In the genomic region with DNA sequence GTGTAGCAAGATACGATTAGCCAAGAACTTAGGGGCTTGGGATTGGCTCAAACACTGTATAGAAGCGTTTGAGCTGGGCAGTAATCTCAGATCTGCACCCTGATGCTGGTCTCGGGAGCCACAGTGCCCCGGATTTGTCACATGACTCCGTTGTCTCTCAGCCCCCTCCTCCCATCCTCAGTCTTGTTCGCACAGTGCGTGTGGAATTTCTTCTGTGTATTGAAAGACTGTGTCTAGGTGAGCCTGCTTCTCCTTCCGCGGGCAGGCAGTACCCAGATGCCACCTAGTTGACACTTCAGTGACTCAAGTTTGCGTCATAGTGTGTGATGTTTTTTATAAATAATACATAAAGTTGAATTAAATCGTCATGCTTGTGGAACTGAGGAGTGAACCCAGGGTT, we compare ENCODE assay signal across 18 mouse cellular contexts.
"Had no signal": no experiment of that assay in that cellular context is flagged by ENCODE, and none has a peak within 500 bp of the region (broad histone marks: within the 10 kb centered on the region; RNA-seq: fewer than 3 reads in every experiment).

No protein-coding gene starts in this region.

- H3K9me3 ChIP-seq: stomach, embryonic 15.5 days had no signal

- DNase-seq: kidney, adult 8-10 months; kidney, postnatal 4 days; left cerebral cortex, postnatal 4 days; lung, adult 18-20 months; lung, postnatal 4 days; right cerebral cortex, postnatal 14 days; thymus, adult 2 months; thymus, postnatal 36 days had no signal

- H3K27ac ChIP-seq: kidney, postnatal 0 days; layer of hippocampus, adult 2 months; limb, embryonic 13.5 days; liver, embryonic 14.5 days; midbrain, embryonic 12.5 days; neural tube, embryonic 13.5 days; stomach, embryonic 15.5 days had no signal

- H3K9ac ChIP-seq: limb, embryonic 13.5 days; liver, embryonic 14.5 days; midbrain, embryonic 12.5 days; neural tube, embryonic 13.5 days; stomach, embryonic 15.5 days had no signal

- H3K4me2 ChIP-seq: limb, embryonic 13.5 days; midbrain, embryonic 12.5 days; neural tube, embryonic 13.5 days; stomach, embryonic 15.5 days had no signal

- H3K36me3 ChIP-seq: stomach, embryonic 15.5 days had no signal

- H3K4me3 ChIP-seq: layer of hippocampus, adult 2 months; limb, embryonic 13.5 days; megakaryocyte, embryonic 14.5 days; midbrain, embryonic 12.5 days; neural tube, embryonic 13.5 days; stomach, embryonic 15.5 days had no signal

- H3K4me1 ChIP-seq: limb, embryonic 13.5 days; megakaryocyte, embryonic 14.5 days; midbrain, embryonic 12.5 days; neural tube, embryonic 13.5 days; stomach, embryonic 15.5 days had no signal

- ATAC-seq: intestine, postnatal 0 days; lung, postnatal 0 days had no signal

- H3K27me3 ChIP-seq: limb, embryonic 13.5 days; megakaryocyte, embryonic 14.5 days; midbrain, embryonic 12.5 days; neural tube, embryonic 13.5 days; stomach, embryonic 15.5 days had no signal
